Mouse (Mus musculus) ES-E14 (cell line): ENCODE measurements around the gene Olfr1504.
"Not testable (repeated sequence)": the region's sequence is repeated elsewhere in the genome, so short reads cannot be mapped to it uniquely, and the experiment has no call there.

Source experiments
- MAFK ChIP-seq: IDR thresholded peaks from 2 replicates; pipeline ENCODE4 v1.6.1; 2014; ENCODE audit warnings: mild to moderate bottlenecking, low read depth, low read length, inconsistent platforms; ENCODE audit not compliant: insufficient read depth
- ZC3H11A ChIP-seq: IDR thresholded peaks from 2 replicates; pipeline ENCODE4 v1.6.1; 2012; ENCODE audit warnings: low read depth, mild to moderate bottlenecking, inconsistent platforms, low read length, borderline replicate concordance

DNA sequence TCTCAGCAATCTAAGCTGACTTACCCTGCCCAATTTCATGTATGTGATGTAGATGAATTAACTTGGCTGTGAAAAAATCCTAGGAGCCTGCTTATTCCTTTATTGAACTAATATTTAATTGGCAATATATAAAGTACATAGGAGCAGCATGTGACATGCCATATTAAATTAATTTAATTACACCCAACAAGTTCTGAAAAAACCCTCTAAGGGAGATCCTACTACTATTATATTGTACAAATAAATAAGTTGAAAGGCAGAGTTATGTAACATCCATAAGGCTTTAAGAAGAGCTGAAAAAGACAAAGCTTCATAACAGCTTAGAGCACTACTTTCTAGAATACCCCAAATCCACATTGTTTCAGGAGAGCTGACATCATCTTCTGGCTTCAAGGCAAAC is 47.1 kb downstream of the Olfr1504 start, which contains the start of gene Olfr1501:
- not testable (repeated sequence) for TF ChIP-seq MAFK, ZC3H11A
